Mouse (Mus musculus) adrenal gland, postnatal 25 days (tissue): Measurements from ENCODE around the gene Lhpp. TPM values are rescaled to one million over a fixed set of nuclear protein-coding genes. Genes with fewer than 3 reads are reported as not detected.

Experiments
- DNase-seq: peaks from one replicate; pipeline ENCODE4 v3.0.0; 2021; ENCODE audit warnings: mixed read lengths
- total RNA-seq: library from RNA; stranded (reverse); gene quantifications from 2 replicates; pipeline ENCODE4 v1.2.3, GENCODE M21; 2021

The Lhpp gene
- total RNA-seq, 1 experiment from 2014 or later = 32.1 TPM

- no peak for DNase-seq
These were observed 132.5 kb downstream of the Lhpp start for GRCm38 (mm10) chr7:132742912-132743311.

DNA sequence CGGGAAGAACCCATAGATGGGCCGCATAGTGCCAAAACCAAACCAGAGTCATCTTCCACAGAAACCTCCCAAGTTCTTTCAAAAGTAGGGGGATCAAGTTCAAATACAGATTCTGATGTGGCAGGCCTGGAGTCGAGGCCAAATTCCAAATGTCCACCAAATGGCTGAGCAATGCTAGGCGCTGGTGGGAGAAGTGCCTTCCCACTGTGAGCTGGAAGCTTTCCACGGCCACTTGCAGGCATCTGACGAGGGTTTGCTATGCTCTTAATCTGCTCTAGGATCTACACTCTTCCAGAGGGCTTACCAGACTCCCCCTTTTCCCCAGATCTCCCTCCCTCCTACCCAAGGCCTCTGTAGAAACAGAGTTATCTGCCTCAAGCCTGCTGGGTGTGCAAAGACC is 136.7 kb downstream of the Lhpp start:
- DNase-seq = no peak

- DNase-seq = no peak
These were observed 137.8 kb downstream of the Lhpp start for GRCm38 (mm10) chr7:132748076-132748769.

GRCm38 (mm10) chr7:132749504-132749903 is 139.1 kb downstream of the Lhpp start:
- no peak for DNase-seq

DNA sequence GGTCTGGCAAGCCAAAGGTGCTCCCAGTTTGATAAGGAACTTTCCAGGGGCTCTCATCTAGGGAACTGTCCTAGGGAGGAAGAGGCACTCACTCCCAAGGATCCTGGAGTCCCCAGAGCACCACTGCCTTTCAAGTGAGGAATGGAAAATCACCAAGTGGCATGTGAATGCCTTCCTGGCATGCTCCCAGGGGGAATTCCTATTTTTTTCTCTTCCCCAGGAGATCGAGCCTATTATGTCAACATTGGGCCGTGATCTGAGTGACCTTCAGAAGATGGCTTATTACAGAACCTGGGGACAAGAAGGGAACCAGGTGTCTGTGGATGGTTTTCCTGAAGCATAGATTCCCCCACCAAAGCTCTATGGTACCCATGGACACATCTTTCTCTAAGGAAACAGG is 141.3 kb downstream of the Lhpp start:
- peak; percentile 53 for DNase-seq

DNA sequence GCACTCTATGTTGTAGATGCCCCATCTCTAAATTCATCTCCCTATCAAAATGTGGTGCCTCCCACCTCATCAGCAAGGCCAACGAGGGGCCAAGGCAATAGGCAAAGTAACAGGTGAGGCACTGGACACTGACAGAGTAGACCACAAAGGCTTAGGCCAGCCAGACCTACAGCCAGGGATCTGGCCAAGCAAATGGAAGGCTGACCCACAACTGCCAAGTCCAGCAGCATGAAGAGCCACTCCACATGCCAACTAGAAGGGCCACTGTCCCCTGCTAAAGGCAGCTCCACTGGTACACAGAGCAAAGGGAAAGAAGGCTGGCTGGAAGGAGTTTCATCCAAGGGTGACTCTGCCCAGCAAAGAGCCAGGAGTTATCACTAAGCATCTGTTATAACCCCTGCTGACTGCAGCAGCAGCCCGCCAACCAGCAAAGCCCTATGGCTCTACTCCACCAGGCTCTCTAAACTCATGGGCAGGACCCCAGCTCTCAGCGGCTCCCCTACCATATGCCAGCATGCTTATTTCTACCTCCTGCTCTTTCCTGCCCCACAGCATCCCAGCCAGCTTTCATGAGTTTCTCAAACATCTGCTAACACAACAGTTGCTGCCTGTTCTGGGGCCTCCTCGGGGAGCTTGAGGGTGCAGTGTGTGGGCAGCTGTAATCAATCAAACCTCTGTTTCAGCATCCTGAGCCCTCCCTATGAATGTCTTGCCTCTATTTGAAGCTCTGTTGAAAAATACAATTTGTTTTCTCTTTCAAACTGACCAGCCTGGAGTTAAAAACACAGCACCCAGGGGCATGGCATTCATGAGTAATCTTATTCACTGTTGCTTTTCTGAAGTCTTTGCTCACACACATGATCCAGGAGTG is 143.3 kb downstream of the Lhpp start:
- DNase-seq = no peak

GRCm38 (mm10) chr7:132754389-132754750 is 143.9 kb downstream of the Lhpp start:
- DNase-seq = peak; percentile 53

Other genes starting within 250 kb of the Lhpp start
- gene Oat, start 34.2 kb upstream of the Lhpp start, total RNA-seq = 111 and 132 TPM in 2 replicates
- gene Nkx1-2, start 11.0 kb upstream of the Lhpp start, total RNA-seq = not detected in 2 replicates
- 86.3 and 107 TPM in 2 replicates for gene Fam53b, start 203.2 kb downstream of the Lhpp start, total RNA-seq
- 30.5 and 36.6 TPM in 2 replicates for gene Eef1akmt2, start 242.0 kb downstream of the Lhpp start, total RNA-seq
- gene Abraxas2, start 248.6 kb downstream of the Lhpp start, total RNA-seq = 35.4 and 39.5 TPM in 2 replicates